Mouse (Mus musculus) heart, adult 9 months (tissue): Measurements from ENCODE around the gene Armc6.

ENCODE experiments used
- DNase-seq, 2 experiments: peaks; one replicate each; pipeline ENCODE4 v3.0.0; 2022; ENCODE audit warnings: low spot score in 2 of 2

Gene Armc6

DNA sequence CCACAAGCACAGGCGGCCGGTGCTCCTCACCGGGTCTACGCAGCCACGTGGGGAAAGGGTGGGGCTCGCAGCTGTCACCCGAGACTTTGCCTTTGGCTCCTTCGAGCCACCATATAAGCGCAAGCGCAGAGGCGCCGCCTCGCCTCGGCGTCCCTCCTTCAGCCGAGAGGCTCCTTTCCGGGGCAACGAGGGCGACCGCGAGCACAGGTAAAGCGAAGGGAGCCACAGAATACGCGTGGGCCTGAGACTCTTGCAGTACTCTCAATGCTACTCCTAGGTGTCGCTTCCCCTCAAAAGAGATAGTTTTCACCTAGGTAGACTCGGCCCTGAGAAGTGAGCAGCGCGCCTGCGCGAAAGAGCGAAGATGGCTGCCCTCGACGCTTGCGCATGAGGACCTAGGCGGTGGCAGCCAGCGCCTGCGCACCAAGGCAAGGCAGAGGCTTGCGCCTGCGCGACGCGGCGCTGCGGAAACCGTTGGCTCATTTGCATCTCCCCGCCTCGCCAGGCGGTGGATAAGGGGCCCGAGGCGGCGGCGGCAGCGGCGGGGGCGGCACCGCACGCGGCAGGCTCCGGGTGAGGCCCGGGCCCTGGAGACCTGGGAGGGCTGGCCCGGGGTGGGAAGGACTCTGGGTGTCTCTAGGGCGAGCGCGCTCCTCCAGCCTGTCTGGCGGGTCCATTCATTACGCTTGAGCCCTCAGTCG lies at the start of gene Armc6, which contains the start of gene Sugp2:
Armc6 (minus strand) TSS at position 387 of the 701 bp plus-strand sequence.
Sugp2 (plus strand) TSS at position 147 of the 701 bp plus-strand sequence.
- DNase-seq = peak; percentile 97

DNA sequence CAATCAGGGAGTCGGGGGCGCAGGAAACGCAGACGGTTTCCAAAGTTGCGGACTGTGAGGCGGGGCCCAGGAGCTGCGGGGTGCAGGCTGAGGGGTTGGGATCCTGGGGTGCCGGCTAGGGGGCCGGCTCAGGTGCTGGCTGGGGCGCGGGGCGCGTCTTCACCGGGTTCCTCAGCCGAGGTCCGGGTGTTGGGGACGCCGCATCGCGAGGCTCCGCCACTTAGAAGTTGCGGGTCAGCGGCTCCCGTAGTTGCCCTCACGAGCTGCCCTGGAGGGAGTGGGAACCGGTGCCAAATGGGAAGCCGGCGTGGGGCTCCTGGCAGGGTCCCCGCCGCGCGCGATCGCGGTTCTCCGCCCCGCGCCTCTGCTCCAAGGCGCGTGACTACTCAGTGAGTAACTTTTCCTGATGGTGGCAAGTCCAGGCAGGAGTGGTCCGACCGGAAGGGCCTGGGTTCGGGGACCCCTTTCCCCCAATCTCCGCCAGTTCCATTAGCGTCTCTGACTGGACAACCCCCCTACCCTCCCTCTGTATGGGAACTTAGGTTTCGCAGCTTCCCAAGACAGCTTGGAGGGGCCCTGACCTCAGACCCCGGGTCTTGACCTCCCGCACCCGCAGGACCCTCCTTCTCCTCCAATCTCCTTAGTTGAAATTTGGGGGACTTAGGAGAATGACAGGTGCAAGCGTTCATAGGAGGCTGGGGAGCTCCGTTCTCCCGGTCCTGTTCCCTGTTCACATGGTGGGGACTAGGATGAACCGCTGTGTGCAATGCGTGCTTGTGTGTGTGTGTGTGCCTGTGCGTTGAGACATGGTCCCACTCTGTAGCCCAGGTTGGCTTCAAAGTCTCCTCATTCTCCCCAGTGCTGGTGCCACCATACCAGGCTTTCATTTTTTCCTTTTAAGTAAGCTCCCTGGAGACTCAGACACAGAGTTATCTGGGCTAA lies 49.1 kb upstream of the Armc6 start:
- peak in 1 of 2 experiments; percentile 28 for DNase-seq

DNA sequence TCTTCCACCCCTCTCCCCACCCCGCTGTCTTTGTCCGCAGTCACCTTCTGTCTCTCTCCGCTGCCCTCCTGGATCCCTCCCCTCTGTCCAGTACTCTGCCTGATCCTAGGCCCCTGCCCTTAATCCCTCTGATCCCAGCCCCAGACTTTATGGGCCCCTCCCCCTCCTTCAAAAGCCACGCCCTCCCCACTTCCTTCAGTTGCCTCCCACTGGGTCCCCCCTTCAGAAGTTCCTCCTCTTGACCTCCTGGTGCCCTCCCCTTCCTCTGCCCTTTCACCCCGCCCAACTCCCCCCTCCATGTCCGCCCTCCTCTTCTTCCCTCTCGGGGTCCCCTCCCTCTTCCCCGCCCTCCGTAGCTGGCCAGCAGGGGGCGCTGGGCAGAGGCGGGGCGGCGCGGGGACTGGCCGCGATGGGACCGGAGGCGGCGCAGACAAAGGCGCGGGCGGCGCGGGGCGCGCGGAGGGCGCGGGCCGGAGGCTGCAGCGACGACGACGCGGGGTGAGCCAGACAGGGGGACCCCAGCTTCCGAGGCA lies 48.4 kb upstream of the Armc6 start, which contains the start of gene Homer3:
Homer3 (plus strand) TSS at position 225 of the 533 bp plus-strand sequence.
- DNase-seq = peak; percentile 92 to 95

DNA sequence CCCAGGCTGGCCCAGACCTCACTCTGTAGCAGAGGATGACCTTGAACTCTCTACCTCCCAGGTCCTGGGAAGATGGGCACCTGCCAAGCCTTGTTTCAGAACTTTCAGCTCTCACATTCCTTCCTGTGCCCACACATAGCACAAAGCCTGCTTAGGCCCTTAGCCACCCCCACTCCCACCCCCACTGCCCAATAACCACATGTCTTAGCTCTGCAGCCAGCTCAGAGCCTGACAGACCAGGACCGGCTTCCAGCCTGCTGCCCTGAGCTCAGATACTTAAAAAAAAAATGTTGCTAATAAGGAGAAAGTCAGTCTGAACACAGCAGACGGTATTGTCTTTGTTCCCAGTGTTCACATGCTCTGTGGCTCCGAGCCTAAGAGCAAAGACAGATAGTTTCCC lies 46.7 kb upstream of the Armc6 start:
- DNase-seq = no peak

- no peak for DNase-seq
Observed at GRCm38 (mm10) chr8:70279266-70279665, 45.0 kb upstream of the Armc6 start.

GRCm38 (mm10) chr8:70278175-70278574 lies 43.9 kb upstream of the Armc6 start:
- DNase-seq = no peak

DNA sequence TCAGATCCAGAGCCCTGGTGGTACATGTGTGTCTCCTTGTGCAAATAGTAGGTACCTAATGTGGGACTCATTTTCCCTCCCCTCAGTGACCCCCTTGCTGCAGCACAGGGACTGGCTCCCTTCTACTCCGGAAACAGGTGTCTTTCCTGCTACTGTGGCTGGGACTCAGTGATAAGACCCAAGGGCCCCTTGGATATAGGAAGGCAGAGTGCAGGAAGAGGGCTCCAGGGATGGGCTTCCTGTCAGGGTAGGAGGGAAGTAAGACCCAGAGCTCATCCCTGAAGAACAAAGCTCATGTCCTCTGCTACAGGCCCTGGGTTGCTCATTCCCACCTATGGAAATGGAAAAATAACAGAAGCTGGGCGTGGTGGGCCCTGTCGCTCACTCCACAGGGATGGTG lies 42.2 kb upstream of the Armc6 start:
- DNase-seq = peak; percentile 35 to 80

DNA sequence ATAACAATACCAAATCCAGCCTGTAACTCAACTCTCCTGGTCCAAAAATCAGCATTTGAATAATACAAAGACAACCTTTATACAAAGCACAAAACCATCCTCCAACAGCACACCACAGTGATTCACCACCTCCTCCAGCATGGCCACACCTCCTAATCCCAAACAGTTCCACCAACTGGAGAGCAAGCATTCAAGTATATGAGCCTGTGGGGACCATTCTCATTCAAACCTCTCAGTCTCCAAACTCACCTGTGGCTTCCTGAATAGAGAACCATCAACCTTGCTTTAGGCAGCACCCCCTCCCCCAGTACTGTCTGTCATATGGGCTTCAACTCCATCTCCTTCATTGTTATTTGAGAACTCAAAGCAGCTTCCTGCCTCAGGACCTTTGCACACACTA lies 40.1 kb upstream of the Armc6 start:
- DNase-seq = no peak

DNA sequence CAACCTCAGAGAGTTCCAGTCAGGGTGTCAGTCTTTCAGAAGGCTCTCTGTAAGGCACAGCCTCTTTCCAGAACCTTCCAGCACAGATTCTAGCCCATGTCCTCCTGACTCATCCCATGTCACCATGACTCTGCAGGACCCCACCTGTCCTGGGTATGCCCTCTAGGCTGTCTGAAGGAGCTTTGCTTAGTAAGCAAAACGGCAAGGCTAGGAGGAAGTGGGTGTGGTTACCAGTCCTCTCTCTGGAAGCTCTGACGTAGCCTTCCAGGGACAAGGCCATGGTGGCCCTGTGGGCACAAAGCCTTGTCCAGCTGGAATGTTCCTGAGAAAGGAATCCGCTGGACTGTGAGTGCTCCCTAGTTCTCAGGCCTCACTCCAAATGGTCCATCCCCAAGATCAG lies 38.7 kb upstream of the Armc6 start:
- peak in 1 of 2 experiments; percentile 57 for DNase-seq

DNA sequence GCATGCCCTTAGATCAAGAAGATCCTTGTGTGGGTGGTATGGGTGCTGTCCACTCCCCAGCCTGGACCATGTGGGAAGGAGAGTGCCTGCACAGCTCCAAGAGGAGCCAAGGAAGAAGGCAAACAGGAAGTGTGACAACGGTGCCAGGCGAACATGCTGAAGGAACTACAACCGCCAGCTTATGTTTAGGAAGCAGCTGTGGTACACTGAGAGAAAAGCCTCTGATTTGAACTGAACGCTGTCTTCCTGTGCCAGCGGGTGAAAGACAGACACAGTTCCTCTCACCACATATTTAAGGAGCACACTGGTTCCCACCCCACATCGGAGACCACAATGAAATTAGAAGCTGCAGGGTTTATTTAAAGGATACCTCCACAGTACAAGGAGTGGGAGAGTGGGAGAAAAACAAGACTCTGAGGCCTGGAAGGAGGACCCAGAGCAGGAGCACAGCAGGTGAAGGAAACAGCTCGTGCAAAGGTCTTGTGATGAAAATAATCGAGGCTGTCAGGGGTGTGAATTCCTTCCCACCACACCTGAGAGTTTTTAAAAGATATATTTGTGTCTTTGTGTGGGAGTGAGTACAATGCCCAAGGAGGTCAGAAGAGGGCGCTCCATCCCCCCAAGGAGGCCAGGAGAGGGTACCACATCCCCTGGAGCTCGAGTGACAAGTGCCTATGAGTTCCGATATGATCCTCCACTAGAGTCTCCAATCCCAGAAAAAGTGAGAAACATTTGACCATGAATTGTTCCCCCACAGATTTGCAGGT lies 34.7 kb upstream of the Armc6 start:
- DNase-seq = no peak

DNA sequence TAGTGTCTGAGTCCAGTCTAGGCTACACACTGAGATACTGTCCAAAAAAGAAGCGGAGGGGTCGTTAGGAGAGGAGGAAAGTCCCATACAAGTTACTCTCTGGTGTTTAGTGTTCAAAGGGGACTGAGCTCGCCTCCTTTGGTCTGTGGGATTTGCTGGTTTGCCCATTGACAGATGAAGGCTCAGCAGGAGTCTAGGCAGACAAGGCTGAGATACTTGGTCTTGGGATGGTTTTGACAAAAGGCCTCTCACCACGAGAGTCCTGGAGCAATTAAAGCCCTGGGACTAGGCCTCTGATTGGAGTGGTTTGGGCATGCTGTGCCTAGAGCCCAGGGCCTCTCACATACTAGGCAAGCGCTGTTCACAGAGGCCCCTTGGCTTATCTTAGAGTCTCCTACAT lies 34.0 kb upstream of the Armc6 start:
- no peak for DNase-seq

DNA sequence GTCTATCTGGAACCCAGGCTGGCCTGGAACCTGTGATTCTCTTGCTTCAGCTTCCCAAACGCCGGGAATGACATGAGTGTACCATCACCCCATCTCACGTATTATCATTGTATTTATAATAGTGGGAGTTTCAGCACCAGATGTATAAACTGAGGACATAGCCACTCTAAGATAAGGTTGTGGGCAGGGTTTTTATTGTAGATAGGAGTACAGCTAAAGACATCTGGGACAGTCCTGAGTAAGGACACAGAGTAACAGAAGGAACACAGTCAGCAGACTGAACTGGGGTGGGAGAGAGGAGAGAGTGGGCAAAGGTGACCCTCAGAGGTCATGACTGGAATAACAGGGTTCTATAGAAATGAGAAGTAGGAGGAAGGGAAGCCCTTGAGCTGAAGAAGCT lies 33.4 kb upstream of the Armc6 start:
- DNase-seq = no peak

DNA sequence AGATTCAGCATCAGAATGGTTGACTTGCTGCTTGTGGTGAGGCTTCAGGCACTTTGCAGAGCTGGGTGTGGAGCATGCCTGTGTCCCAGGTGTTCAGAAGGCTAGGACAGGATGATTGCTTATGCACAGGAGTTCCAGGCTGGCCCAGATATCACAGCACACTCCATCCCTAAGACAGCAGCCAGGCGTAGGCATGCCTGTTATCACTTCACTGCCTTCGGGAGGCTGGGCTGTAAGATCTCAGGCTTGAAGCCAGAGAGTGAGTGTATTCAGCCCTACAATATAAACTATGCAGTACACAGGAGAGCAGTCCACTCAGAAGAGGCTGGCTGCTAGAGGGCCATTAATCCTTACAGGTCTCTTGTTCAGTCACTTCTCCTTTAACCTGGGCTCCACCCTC lies 24.8 kb upstream of the Armc6 start:
- DNase-seq = no peak

- peak in 1 of 2 experiments; percentile 29 for DNase-seq
Observed at GRCm38 (mm10) chr8:70258600-70258999, 24.3 kb upstream of the Armc6 start.

- DNase-seq = no peak
Observed at GRCm38 (mm10) chr8:70257456-70257855, 23.2 kb upstream of the Armc6 start.

DNA sequence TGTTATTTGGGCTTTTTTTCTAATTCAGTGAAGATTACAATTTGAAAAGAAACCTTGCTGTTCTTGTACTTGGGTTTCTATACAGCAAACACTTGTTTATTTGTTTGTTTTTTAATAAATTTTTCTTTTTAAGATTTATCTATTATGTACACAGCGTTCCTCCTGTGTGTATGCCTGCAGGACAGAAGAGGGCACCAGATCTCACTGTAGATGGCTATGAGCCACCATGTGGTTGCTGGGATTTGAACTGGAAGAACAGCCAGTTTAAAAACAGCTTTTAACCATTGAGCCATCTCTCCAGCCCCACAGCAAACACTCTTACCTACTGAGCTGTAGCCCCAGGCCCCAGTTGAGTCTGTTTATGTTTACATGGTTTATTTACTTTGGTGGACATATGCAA lies 20.4 kb upstream of the Armc6 start:
- no peak for DNase-seq

GRCm38 (mm10) chr8:70247841-70248240 lies 13.6 kb upstream of the Armc6 start:
- no peak for DNase-seq

- no peak for DNase-seq
Observed at GRCm38 (mm10) chr8:70246622-70247021, 12.4 kb upstream of the Armc6 start.

DNA sequence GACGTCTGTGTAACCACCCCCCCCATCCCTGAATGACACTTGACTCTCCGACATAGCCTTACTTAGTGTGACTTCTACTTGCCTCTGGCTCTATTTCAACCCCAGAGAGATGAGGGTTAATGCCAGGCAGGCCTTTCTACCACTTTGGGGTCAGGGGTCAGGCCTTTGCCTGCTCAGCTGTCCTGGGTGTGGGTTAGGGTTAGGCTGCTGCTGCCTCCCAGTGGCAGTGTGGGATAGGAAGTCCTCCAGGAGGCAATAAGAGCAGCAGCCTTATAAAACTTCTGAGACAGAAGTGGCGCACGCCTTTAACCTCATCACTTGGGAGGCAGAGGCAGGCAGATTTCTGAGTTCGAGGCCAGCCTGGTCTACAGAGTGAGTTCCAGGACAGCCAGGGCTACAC lies 6.4 kb upstream of the Armc6 start:
- DNase-seq = no peak

GRCm38 (mm10) chr8:70237842-70238241 lies 3.6 kb upstream of the Armc6 start:
- no peak for DNase-seq

DNA sequence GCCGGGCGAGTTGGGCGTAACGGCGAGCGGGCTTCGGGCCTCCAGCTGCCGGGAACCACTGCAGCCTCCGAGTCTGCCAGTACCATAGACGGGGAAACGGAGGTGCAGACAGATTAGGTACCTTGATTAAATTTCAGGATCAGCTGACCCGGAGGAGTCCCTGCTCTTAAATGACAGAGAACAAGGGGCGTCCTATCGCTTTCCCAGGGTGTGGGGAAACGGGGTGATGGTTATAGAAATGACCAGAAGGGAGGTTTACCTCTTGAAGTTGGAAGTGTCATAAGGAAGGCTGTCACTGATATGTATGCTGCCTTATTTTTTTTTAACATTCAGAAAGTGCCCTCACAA lies 489 bp upstream of the Armc6 start:
- DNase-seq = no peak

DNA sequence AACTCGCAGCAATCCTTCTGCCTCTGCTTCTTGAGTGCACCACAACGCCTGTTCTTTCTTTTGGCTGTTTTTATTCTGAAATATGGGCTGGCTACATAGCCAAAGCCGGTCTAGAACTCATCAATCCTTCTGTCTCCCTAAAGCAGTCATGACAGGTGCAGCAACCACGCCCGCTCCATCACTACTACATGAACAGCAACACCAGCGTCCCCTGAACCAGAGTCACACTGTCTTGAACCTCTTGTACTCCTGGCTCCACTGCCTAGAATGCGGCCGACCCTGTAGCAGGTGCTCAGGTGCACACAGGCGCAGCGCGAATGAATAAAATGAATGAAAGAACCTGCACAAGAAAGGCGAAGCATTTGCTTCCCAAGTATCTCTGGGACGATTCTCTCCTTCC lies 660 bp downstream of the Armc6 start:
- no peak for DNase-seq
